Mouse (Mus musculus) gastrocnemius, adult 8-10 months (tissue): Measurements from ENCODE around the gene Smco2. TPM values are rescaled to one million over a fixed set of nuclear protein-coding genes. Genes with fewer than 3 reads are reported as not detected.

Experiments
- DNase-seq, 2 experiments: peaks; one replicate each; pipeline ENCODE4 v3.0.0; 2022; ENCODE audit warnings: low spot score in 2 of 2
- total RNA-seq, 4 experiments: library from RNA; stranded (reverse); gene quantifications; 2 replicates each; pipeline ENCODE4 v1.2.4; 2022

The Smco2 gene
- total RNA-seq, 4 experiments from 2014 or later: not detected

GRCm38 (mm10) chr6:146899647-146900046 lies 49.7 kb downstream of the Smco2 start:
- no peak for DNase-seq

GRCm38 (mm10) chr6:146901929-146902328 lies 52.0 kb downstream of the Smco2 start:
- no peak for DNase-seq

- DNase-seq: no peak
Observed at GRCm38 (mm10) chr6:146903632-146904031, 53.7 kb downstream of the Smco2 start.

- no peak for DNase-seq
Observed at GRCm38 (mm10) chr6:146904707-146905106, 54.8 kb downstream of the Smco2 start.

- no peak for DNase-seq
Observed at GRCm38 (mm10) chr6:146906000-146906786, 56.3 kb downstream of the Smco2 start.

- no peak for DNase-seq
Observed at GRCm38 (mm10) chr6:146907061-146907794, 57.3 kb downstream of the Smco2 start.

GRCm38 (mm10) chr6:146907795-146908190 lies 57.9 kb downstream of the Smco2 start:
- DNase-seq: no peak

GRCm38 (mm10) chr6:146908801-146909200 lies 58.9 kb downstream of the Smco2 start:
- DNase-seq: no peak

- no peak for DNase-seq
Observed at GRCm38 (mm10) chr6:146909725-146910489, 60.0 kb downstream of the Smco2 start.

GRCm38 (mm10) chr6:146910801-146911200 lies 60.9 kb downstream of the Smco2 start:
- DNase-seq: no peak

GRCm38 (mm10) chr6:146912835-146913488 lies 63.1 kb downstream of the Smco2 start:
- no peak for DNase-seq

GRCm38 (mm10) chr6:146913489-146914198 lies 63.7 kb downstream of the Smco2 start:
- DNase-seq: no peak

- no peak for DNase-seq
Observed at GRCm38 (mm10) chr6:146915808-146916207, 65.9 kb downstream of the Smco2 start.

GRCm38 (mm10) chr6:146917396-146917795 lies 67.5 kb downstream of the Smco2 start:
- DNase-seq: no peak

GRCm38 (mm10) chr6:146918341-146918740 lies 68.4 kb downstream of the Smco2 start:
- no peak for DNase-seq

Other genes starting within 250 kb of the Smco2 start
- 10 to 100 TPM; 33.9 to 40.1 (median 35.6) TPM for gene Med21, start 207.6 kb upstream of the Smco2 start, total RNA-seq
- 1 to 10 TPM; 5.0 to 6.3 (median 5.6) TPM for gene Tm7sf3, start 207.3 kb upstream of the Smco2 start, total RNA-seq
- gene Stk38l, start 125.1 kb upstream of the Smco2 start, total RNA-seq: 10 to 100 TPM in 2 of 4 experiments, 1 to 10 TPM in 2; 8.0 to 11.2 (median 10.3) TPM
- gene Arntl2, start 54.0 kb upstream of the Smco2 start, total RNA-seq: under 1 TPM; 0.48 to 0.72 (median 0.58) TPM
- gene Ppfibp1, start 38.4 kb downstream of the Smco2 start, total RNA-seq: 10 to 100 TPM; 45.6 to 62.4 (median 55.7) TPM
- gene 1700034J05Rik, start 104.3 kb downstream of the Smco2 start, total RNA-seq: not detected
- gene Rep15, start 182.5 kb downstream of the Smco2 start, total RNA-seq: under 1 TPM; 0.34 to 0.68 (median 0.51) TPM
- 10 to 100 TPM; 27.0 to 41.8 (median 39.7) TPM for gene Mrps35, start 192.7 kb downstream of the Smco2 start, total RNA-seq
- gene Mansc4, start 236.9 kb downstream of the Smco2 start, total RNA-seq: under 1 TPM in 2 of 4 experiments, not detected in 2; 0.27 to 0.29 TPM
- gene Klhl42, start 241.3 kb downstream of the Smco2 start, total RNA-seq: 1 to 10 TPM; 1.2 to 2.0 (median 1.4) TPM